Mouse (Mus musculus) adrenal gland, postnatal 25 days (tissue): Measurements from ENCODE around the gene Ccr7. TPM values are rescaled to one million over a fixed set of nuclear protein-coding genes. Genes with fewer than 3 reads are reported as not detected.

Experiments
- total RNA-seq: library from RNA; stranded (reverse); gene quantifications from 2 replicates; pipeline ENCODE4 v1.2.3, GENCODE M21; 2021

Ccr7 gene
- total RNA-seq, 1 experiment from 2014 or later, result 0.21 TPM

Other genes with a start within 250 kb of the Ccr7 start
- 1.7 and 4.3 TPM in 2 replicates for gene Cdc6, start 247.3 kb downstream of the Ccr7 start, total RNA-seq
- 21.8 and 27.7 TPM in 2 replicates for gene Rara, start 227.3 kb downstream of the Ccr7 start, total RNA-seq
- not detected in 2 replicates for gene Gjd3, start 172.1 kb downstream of the Ccr7 start, total RNA-seq
- gene Top2a, start 130.9 kb downstream of the Ccr7 start, total RNA-seq, result 28.2 and 39.3 TPM in 2 replicates
- gene Igfbp4, start 113.8 kb downstream of the Ccr7 start, total RNA-seq, result 50.5 and 61.1 TPM in 2 replicates
- 0.12 TPM in 1 of 2 replicates, not detected in the other for gene Tns4, start 65.8 kb downstream of the Ccr7 start, total RNA-seq
- gene Smarce1, start 75.9 kb upstream of the Ccr7 start, total RNA-seq, result 63.5 and 101 TPM in 2 replicates
- 1.4 and 2.4 TPM in 2 replicates for gene Krt222, start 89.0 kb upstream of the Ccr7 start, total RNA-seq
- gene Krt24, start 130.2 kb upstream of the Ccr7 start, total RNA-seq, result not detected in 2 replicates
- gene Krt25, start 167.9 kb upstream of the Ccr7 start, total RNA-seq, result not detected in 2 replicates
- not detected in 2 replicates for gene Krt26, start 182.9 kb upstream of the Ccr7 start, total RNA-seq
- not detected in 2 replicates for gene Krt27, start 196.0 kb upstream of the Ccr7 start, total RNA-seq
- gene Krt28, start 219.8 kb upstream of the Ccr7 start, total RNA-seq, result not detected in 2 replicates
- gene Krt10, start 234.3 kb upstream of the Ccr7 start, total RNA-seq, result 4.3 and 7.7 TPM in 2 replicates